Mouse (Mus musculus): ENCODE results near the gene Prorsd1. TPM values are rescaled to one million over a fixed set of nuclear protein-coding genes. Genes with fewer than 3 reads are reported as not detected.

Gene Prorsd1
- total RNA-seq, 2 experiments from 2014 or later: 18.5 to 21.3 TPM

DNA sequence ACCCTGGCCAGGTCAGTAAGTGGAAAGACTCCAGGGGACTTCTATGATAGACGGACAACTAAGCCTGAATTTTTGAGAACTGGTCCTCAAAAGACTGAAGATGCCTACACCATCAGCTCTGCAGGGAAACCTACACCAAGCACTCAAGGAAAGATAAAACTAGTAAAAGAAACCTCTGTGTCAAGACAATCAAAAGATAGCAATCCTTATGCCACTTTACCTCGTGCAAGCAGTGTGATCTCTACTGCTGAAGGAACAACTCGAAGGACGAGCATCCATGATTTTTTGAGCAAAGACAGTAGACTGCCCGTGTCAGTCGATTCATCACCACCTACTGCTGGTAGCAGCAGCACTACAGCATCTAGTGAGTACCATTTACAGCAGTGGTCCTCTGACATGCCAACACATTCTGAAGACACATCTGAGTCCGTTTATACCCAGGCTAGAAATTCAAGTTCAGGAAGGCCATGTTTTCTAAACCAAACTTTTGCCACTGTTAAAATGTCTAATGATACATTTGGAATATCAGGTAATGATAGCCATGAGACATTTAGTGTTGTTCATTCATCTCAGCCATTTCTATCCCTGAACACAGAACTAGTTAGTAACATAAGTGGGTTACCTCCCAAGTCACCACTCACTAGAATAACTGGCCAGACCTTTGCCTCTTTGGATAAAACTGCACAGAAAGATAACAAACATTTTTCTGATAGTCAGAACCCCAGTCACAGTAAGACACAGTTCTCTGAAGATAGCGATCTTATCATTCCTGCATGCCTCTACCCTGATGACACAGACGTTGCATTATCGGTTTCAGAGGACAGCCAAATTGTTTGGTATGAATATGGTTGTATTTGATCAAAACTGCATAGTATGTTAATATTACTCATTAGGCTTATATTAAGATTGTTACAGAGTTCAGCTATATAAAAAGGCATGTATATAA lies 10.6 kb downstream of the Prorsd1 start:
- no peak for DNase-seq

DNA sequence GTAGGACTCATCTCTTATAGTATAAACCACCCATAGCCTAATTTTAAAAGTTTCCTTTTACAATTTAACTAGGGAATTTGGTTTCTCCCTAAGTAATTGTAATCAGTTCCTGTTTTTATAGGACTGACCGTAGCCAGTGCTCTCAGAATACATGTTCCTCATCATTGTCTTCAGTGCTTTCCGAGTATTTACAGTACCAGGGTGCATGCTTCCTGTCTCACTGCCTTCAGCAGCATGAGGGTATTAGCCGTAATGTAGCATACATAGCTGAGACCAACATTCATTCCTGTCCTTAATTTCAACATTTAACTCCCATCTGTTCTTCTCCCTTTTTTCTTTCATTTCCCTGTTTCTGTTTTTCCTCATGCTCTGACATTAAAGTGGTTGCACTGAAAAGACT lies 17.9 kb downstream of the Prorsd1 start:
- DNase-seq: no peak

DNA sequence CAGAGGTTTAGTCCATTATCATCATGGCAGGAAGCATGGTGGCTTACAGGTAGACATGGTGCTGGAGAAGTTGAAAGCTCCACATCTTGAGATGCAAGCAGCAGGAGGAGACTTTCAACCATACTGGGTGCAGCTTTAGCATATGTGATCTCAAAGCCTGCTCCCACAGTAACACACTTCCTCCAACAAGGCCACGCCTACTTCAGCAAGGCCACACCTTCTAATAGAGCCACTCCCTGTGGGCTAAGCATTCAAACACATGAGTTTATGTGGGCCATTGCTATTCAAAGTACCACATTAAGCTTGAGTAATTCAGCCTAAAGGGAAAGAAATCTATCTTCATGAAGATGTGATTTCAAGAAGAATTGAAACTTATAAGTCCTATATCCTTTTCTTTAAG lies 21.7 kb downstream of the Prorsd1 start:
- DNase-seq: no peak

DNA sequence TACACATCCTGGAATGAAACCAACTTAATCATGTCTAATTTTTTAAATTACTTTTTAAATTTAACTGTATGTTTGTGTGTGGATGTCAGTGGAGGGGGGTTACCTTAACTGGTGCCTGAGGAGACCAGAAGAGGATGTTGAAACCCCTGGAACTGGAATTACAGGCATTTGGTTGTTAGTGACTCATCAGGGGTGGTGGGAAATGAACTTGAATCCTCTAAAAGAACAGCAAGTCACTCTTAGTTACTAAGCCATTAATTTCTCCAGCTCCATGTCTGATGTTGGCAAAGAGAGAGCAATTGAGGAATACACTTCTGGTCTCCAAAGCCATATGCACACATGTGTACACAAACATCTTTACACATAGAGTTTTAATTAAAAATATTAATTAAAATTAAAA lies 40.2 kb downstream of the Prorsd1 start:
- no peak for DNase-seq

Other genes with a start within 250 kb of the Prorsd1 start
- gene Ccdc88a, start 141.4 kb downstream of the Prorsd1 start, total RNA-seq (2021): 10 to 100 TPM; 18.9 to 26.0 TPM
- gene Mtif2, start 11.4 kb upstream of the Prorsd1 start, total RNA-seq (2021): 10 to 100 TPM; 56.5 to 67.2 TPM
- gene Clhc1, start 32.9 kb upstream of the Prorsd1 start, total RNA-seq (2021): under 1 TPM in 1 of 2 experiments, not detected in 1; 0.42 TPM
- 1,000 to 10,000 TPM in 1 of 2 experiments, 100 to 1,000 TPM in 1; 964 to 1,017 TPM for gene Rps27a, start 33.1 kb upstream of the Prorsd1 start, total RNA-seq (2021)
- 100 to 1,000 TPM; 297 to 308 TPM for gene Rtn4, start 177.9 kb upstream of the Prorsd1 start, total RNA-seq (2021)